Mouse (Mus musculus) erythroid progenitor cell, adult 5-6 weeks (primary cell): Measurements from ENCODE around the gene Pla2g15. TPM values are rescaled to one million over a fixed set of nuclear protein-coding genes. Genes with fewer than 3 reads are reported as not detected.

Source experiments
- ATAC-seq: replicated peaks from 2 replicates; pipeline ENCODE4 v1.8.0; 2016; ENCODE audit warnings: moderate number of reproducible peaks, mild to moderate bottlenecking, moderate TSS enrichment, inconsistent platforms; ENCODE audit not compliant: poor library complexity, low FRiP score, severe bottlenecking
- total RNA-seq, 2 experiments: library from RNA; stranded (forward) in 1 of 2; stranded (reverse) in 1 of 2; fragments of 150-400 nt in 1 of 2; fragments of 186-747, 209-891 nt in 1 of 2; gene quantifications; 2 replicates each; pipeline versions ENCODE4 v1.2.3 to v1.2.4; 2015 to 2017; ENCODE audit warnings: low replicate concordance in 2 of 2

Gene Pla2g15
- total RNA-seq, 2 experiments from 2014 or later: 1.7 to 8.6 TPM

- ATAC-seq: no peak
Observed at GRCm38 (mm10) chr8:106213959-106214358, 63.8 kb downstream of the Pla2g15 start.

Other genes starting within 250 kb of the Pla2g15 start
- 5.4 and 8.6 TPM in 2 replicates for gene Pskh1, start 250.0 kb upstream of the Pla2g15 start, total RNA-seq (2015; ENCODE audit: low replicate concordance)
- gene Pskh1, start 250.0 kb upstream of the Pla2g15 start, total RNA-seq (2017; ENCODE audit: low replicate concordance): 7.1 and 11.7 TPM in 2 replicates
- gene Ctrl, start 216.5 kb upstream of the Pla2g15 start, total RNA-seq (2015; ENCODE audit: low replicate concordance): not detected in 2 replicates
- not detected in 2 replicates for gene Ctrl, start 216.5 kb upstream of the Pla2g15 start, total RNA-seq (2017; ENCODE audit: low replicate concordance)
- gene Psmb10, start 212.0 kb upstream of the Pla2g15 start, total RNA-seq (2015; ENCODE audit: low replicate concordance): 20.2 and 25.2 TPM in 2 replicates
- 2.7 and 4.2 TPM in 2 replicates for gene Psmb10, start 212.0 kb upstream of the Pla2g15 start, total RNA-seq (2017; ENCODE audit: low replicate concordance)
- gene Lcat, start 207.0 kb upstream of the Pla2g15 start, total RNA-seq (2015; ENCODE audit: low replicate concordance): not detected in 2 replicates
- gene Lcat, start 207.0 kb upstream of the Pla2g15 start, total RNA-seq (2017; ENCODE audit: low replicate concordance): 2.4 TPM in 1 of 2 replicates, not detected in the other
- gene Slc12a4, start 184.3 kb upstream of the Pla2g15 start, total RNA-seq (2015; ENCODE audit: low replicate concordance): 2.5 and 3.4 TPM in 2 replicates
- gene Slc12a4, start 184.3 kb upstream of the Pla2g15 start, total RNA-seq (2017; ENCODE audit: low replicate concordance): 4.0 and 13.7 TPM in 2 replicates
- gene Dpep3, start 171.0 kb upstream of the Pla2g15 start, total RNA-seq (2015; ENCODE audit: low replicate concordance): not detected in 2 replicates
- not detected in 2 replicates for gene Dpep3, start 171.0 kb upstream of the Pla2g15 start, total RNA-seq (2017; ENCODE audit: low replicate concordance)
- 0.72 and 6.7 TPM in 2 replicates for gene Dus2, start 159.1 kb upstream of the Pla2g15 start, total RNA-seq (2015; ENCODE audit: low replicate concordance)
- gene Dus2, start 159.1 kb upstream of the Pla2g15 start, total RNA-seq (2017; ENCODE audit: low replicate concordance): 6.3 and 14.4 TPM in 2 replicates
- not detected in 2 replicates for gene Dpep2nb, start 144.4 kb upstream of the Pla2g15 start, total RNA-seq (2015; ENCODE audit: low replicate concordance)
- not detected in 2 replicates for gene Dpep2nb, start 144.4 kb upstream of the Pla2g15 start, total RNA-seq (2017; ENCODE audit: low replicate concordance)
- 1.8 and 4.6 TPM in 2 replicates for gene Ddx28, start 138.5 kb upstream of the Pla2g15 start, total RNA-seq (2015; ENCODE audit: low replicate concordance)
- 3.2 and 5.0 TPM in 2 replicates for gene Ddx28, start 138.5 kb upstream of the Pla2g15 start, total RNA-seq (2017; ENCODE audit: low replicate concordance)
- gene Nfatc3, start 91.6 kb upstream of the Pla2g15 start, total RNA-seq (2015; ENCODE audit: low replicate concordance): 71.3 and 80.4 TPM in 2 replicates
- gene Nfatc3, start 91.6 kb upstream of the Pla2g15 start, total RNA-seq (2017; ENCODE audit: low replicate concordance): 32.7 and 37.5 TPM in 2 replicates
- not detected in 2 replicates for gene Esrp2, start 13.4 kb upstream of the Pla2g15 start, total RNA-seq (2015; ENCODE audit: low replicate concordance)
- 0.08 TPM in 1 of 2 replicates, not detected in the other for gene Esrp2, start 13.4 kb upstream of the Pla2g15 start, total RNA-seq (2017; ENCODE audit: low replicate concordance)
- gene Slc7a6, start 18.5 kb downstream of the Pla2g15 start, total RNA-seq (2015; ENCODE audit: low replicate concordance): 1.4 and 3.4 TPM in 2 replicates
- gene Slc7a6, start 18.5 kb downstream of the Pla2g15 start, total RNA-seq (2017; ENCODE audit: low replicate concordance): 2.0 and 2.2 TPM in 2 replicates
- 32.7 and 42.5 TPM in 2 replicates for gene Slc7a6os, start 60.5 kb downstream of the Pla2g15 start, total RNA-seq (2015; ENCODE audit: low replicate concordance)
- gene Slc7a6os, start 60.5 kb downstream of the Pla2g15 start, total RNA-seq (2017; ENCODE audit: low replicate concordance): 22.3 and 27.6 TPM in 2 replicates
- gene Prmt7, start 60.5 kb downstream of the Pla2g15 start, total RNA-seq (2015; ENCODE audit: low replicate concordance): 0.84 and 1.8 TPM in 2 replicates
- 3.7 and 6.3 TPM in 2 replicates for gene Prmt7, start 60.5 kb downstream of the Pla2g15 start, total RNA-seq (2017; ENCODE audit: low replicate concordance)
- not detected in 2 replicates for gene Smpd3, start 187.6 kb downstream of the Pla2g15 start, total RNA-seq (2015; ENCODE audit: low replicate concordance)
- gene Smpd3, start 187.6 kb downstream of the Pla2g15 start, total RNA-seq (2017; ENCODE audit: low replicate concordance): not detected in 2 replicates